Mouse (Mus musculus) limb, embryonic 14.5 days (tissue): Measurements from ENCODE around the gene Sirt6. TPM values are rescaled to one million over a fixed set of nuclear protein-coding genes. Genes with fewer than 3 reads are reported as not detected.
A peak's percentile ranks its signal among the peaks of the same experiment; 100 is the strongest.

Experiments
- ATAC-seq: fragments of 200-750 bp; cut with Nextera tagmentation; 2 replicates; pipeline ENCODE4 v1.8.0; 2017; ENCODE audit warnings: low read depth, moderate number of reproducible peaks, moderate TSS enrichment; ENCODE audit not compliant: low FRiP score
- DNase-seq: peaks from one replicate; pipeline ENCODE4 v3.0.0-alpha.2; 2015; ENCODE audit warnings: low spot score
- H3K27ac ChIP-seq: fragments of 300-500 bp; sonication (generic); replicated peaks from 2 replicates; pipeline ENCODE4 v1.5.1; 2014; ENCODE audit warnings: low read depth, mild to moderate bottlenecking, low read length, moderate library complexity, mixed read lengths
- H3K27me3 ChIP-seq: fragments of 300-500 bp; sonication (generic); 2 replicates; pipeline ENCODE4 v1.6.1; 2014; ENCODE audit warnings: low read length, mixed read lengths; ENCODE audit not compliant: control insufficient read depth, insufficient read depth
- H3K36me3 ChIP-seq: fragments of 300-500 bp; sonication (generic); 2 replicates; pipeline ENCODE4 v1.6.1; 2014; ENCODE audit warnings: mild to moderate bottlenecking, low read length, moderate library complexity, mixed read lengths; ENCODE audit not compliant: control insufficient read depth, insufficient read depth
- H3K4me1 ChIP-seq: fragments of 300-500 bp; sonication (generic); 2 replicates; pipeline ENCODE4 v1.6.1; 2014; ENCODE audit warnings: antibody characterized with exemption, low read length, mixed read lengths; ENCODE audit not compliant: control insufficient read depth, insufficient read depth
- H3K4me2 ChIP-seq: fragments of 300-500 bp; sonication (generic); replicated peaks from 2 replicates; pipeline ENCODE4 v1.6.1; 2014; ENCODE audit warnings: low read depth, mild to moderate bottlenecking, low read length, moderate library complexity; ENCODE audit not compliant: severe bottlenecking
- H3K4me3 ChIP-seq: fragments of 300-500 bp; sonication (generic); replicated peaks from 2 replicates; pipeline ENCODE4 v1.5.1; 2014; ENCODE audit warnings: low read length
- H3K9ac ChIP-seq: fragments of 300-500 bp; sonication (generic); 2 replicates; pipeline ENCODE4 v1.6.1; 2014; ENCODE audit warnings: mild to moderate bottlenecking, low read depth, low read length, moderate library complexity; ENCODE audit not compliant: severe bottlenecking
- H3K9me3 ChIP-seq: fragments of 300-500 bp; sonication (generic); 2 replicates; pipeline ENCODE4 v1.6.1; 2016; ENCODE audit warnings: low read length; ENCODE audit not compliant: control insufficient read depth
- POLR2A ChIP-seq: fragments of 200-500 bp; IDR thresholded peaks from 2 replicates; pipeline ENCODE4 v1.8.0; 2012; ENCODE audit warnings: inconsistent platforms, mild to moderate bottlenecking, moderate library complexity, borderline replicate concordance; ENCODE audit not compliant: insufficient read depth, insufficient read length; ENCODE audit errors: extremely low read depth
- WGBS: fragments of 180-500 bp; shearing (Covaris S2); extraction: QIAGEN DNeasy Blood & Tissue Kit; methylation state at CpG from one replicate; pipeline ENCODE4 v1.1.7; 2014; 5-methylcytosine and 5-hydroxymethylcytosine counted together
- polyA plus RNA-seq, 2 experiments: library from polyadenylated mRNA; depleted of rRNA in 1 of 2; stranded (reverse) in 1 of 2; unstranded in 1 of 2; fragments of >200 nt; fragmentation: Nextera tagmentation in 1 of 2; extraction: Ambion mirVana in 1 of 2; gene quantifications; 2 replicates each; pipeline versions ENCODE4 v1.2.1 to v1.2.3; 2012 to 2014

Gene Sirt6
- polyA plus RNA-seq, 2 experiments, result 39.5 to 70.7 TPM

- Histone ChIP-seq H3K9ac (peak within 1 kb of the TSS; percentile 25; the same call in 1 of the 2 replicates), H3K9me3 (no peaks in the 10 kb centered on the region), H3K27me3 (no peaks in the 10 kb centered on the region), H3K4me2 (peak within 1 kb of the TSS; percentile 54), H3K4me1 (peaks cover 53% of the 10 kb centered on the region), H3K36me3 (no peaks in the 10 kb centered on the region), H3K4me3 (peak within 1 kb of the TSS; percentile 29), H3K27ac (peak within 1 kb of the TSS; percentile 63; the same call in 1 of the 2 replicates)
- DNase-seq, result peak; percentile 99
- under 1% methylated on average over 24 of the region's 28 CpGs for WGBS
- no peak for TF ChIP-seq POLR2A
- ATAC-seq, result peak; percentile 86
Observed at GRCm38 (mm10) chr10:81600738-81601203, 26.8 kb downstream of the Sirt6 start, which contains the start of gene Tle6. TSS of gene Tle6 (minus strand) at chr10:81601073.

GRCm38 (mm10) chr10:81600096-81600495 is 27.5 kb downstream of the Sirt6 start:
- Histone ChIP-seq H3K27me3 (no peaks in the 10 kb centered on the region), H3K4me3 (no peak overlapping the region; the same call in 1 of the 2 replicates), H3K4me2 (no peak overlapping the region), H3K36me3 (no peaks in the 10 kb centered on the region), H3K4me1 (peaks cover 60% of the 10 kb centered on the region), H3K9me3 (no peaks in the 10 kb centered on the region), H3K9ac (no peak overlapping the region), H3K27ac (no peak overlapping the region; the same call in 1 of the 2 replicates)
- TF ChIP-seq POLR2A, result no peak
- no peak for DNase-seq
- WGBS, result 42% methylated on average over 10 of the region's 10 CpGs
- no peak for ATAC-seq

- no peaks in the 10 kb centered on the region for H3K27me3 ChIP-seq
- H3K9ac ChIP-seq, result no peak overlapping the region
- 57% methylated on average over 5 of the region's 5 CpGs for WGBS
- H3K4me1 ChIP-seq, result peaks cover 58% of the 10 kb centered on the region
- no peak overlapping the region for H3K4me2 ChIP-seq
- no peak for TF ChIP-seq POLR2A
- DNase-seq, result no peak
- no peak overlapping the region for H3K4me3 ChIP-seq
- H3K36me3 ChIP-seq, result no peaks in the 10 kb centered on the region
- H3K27ac ChIP-seq, result no peak overlapping the region
- no peak for ATAC-seq
- no peaks in the 10 kb centered on the region for H3K9me3 ChIP-seq
Observed at GRCm38 (mm10) chr10:81599630-81600029, 28.0 kb downstream of the Sirt6 start.

- Histone ChIP-seq H3K4me3 (no peak overlapping the region), H3K27ac (no peak overlapping the region), H3K27me3 (no peaks in the 10 kb centered on the region), H3K4me1 (peaks cover 54% of the 10 kb centered on the region), H3K9ac (no peak overlapping the region), H3K9me3 (no peaks in the 10 kb centered on the region), H3K36me3 (no peaks in the 10 kb centered on the region), H3K4me2 (no peak overlapping the region)
- TF ChIP-seq POLR2A, result no peak
- WGBS, result 22% methylated on average over 6 of the region's 6 CpGs
- no peak for DNase-seq
- ATAC-seq, result no peak
Observed at GRCm38 (mm10) chr10:81598871-81599270, 28.7 kb downstream of the Sirt6 start.

- H3K4me3 ChIP-seq, result no peak overlapping the region
- no peaks in the 10 kb centered on the region for H3K36me3 ChIP-seq
- ATAC-seq (no peak), DNase-seq (no peak)
- WGBS, result 33% methylated on average over 3 of the region's 3 CpGs
- no peaks in the 10 kb centered on the region for H3K27me3 ChIP-seq
- no peaks in the 10 kb centered on the region for H3K9me3 ChIP-seq
- H3K4me1 ChIP-seq, result peaks cover 54% of the 10 kb centered on the region
- no peak overlapping the region for H3K9ac ChIP-seq
- no peak overlapping the region for H3K27ac ChIP-seq
- TF ChIP-seq POLR2A, result no peak
- H3K4me2 ChIP-seq, result no peak overlapping the region
Observed at GRCm38 (mm10) chr10:81598342-81598741, 29.3 kb downstream of the Sirt6 start.
